8 mouse cellular contexts compared by ENCODE assay signal in genomic region chr6:11926082-11926595, GRCm38 (mm10). TPM values are rescaled to one million over a fixed set of nuclear protein-coding genes. Genes with fewer than 3 reads are reported as not detected.
DNase-seq lines count a peak whose midpoint lies in the region; ATAC-seq lines count a peak whose summit lies in the region.

No protein-coding gene starts in this region.

- H3K4me3 ChIP-seq in forebrain, embryonic 14.5 days (ENCODE audit: low read depth, low read length) = peak overlapping the region; percentile 78
- H3K4me3 ChIP-seq in hindbrain, embryonic 16.5 days (ENCODE audit: low read length) = peak overlapping the region; percentile 85
- peak overlapping the region; percentile 75 for H3K4me3 ChIP-seq in limb, embryonic 13.5 days
- peak overlapping the region; percentile 79 for H3K4me3 ChIP-seq in midbrain, embryonic 14.5 days (replicated peaks; ENCODE audit: low read depth, low read length)

- peaks cover 16% of the 10 kb centered on the region for H3K36me3 ChIP-seq in forebrain, embryonic 14.5 days (ENCODE audit: control insufficient read depth, insufficient read depth, low read length)
- H3K36me3 ChIP-seq in hindbrain, embryonic 16.5 days (ENCODE audit: control insufficient read depth, insufficient read depth, low read length) = no peaks in the 10 kb centered on the region
- peaks cover 18% of the 10 kb centered on the region for H3K36me3 ChIP-seq in limb, embryonic 13.5 days
- peaks cover 12% of the 10 kb centered on the region for H3K36me3 ChIP-seq in midbrain, embryonic 14.5 days (ENCODE audit: control insufficient read depth, insufficient read depth, low read length)

- H3K9ac ChIP-seq in forebrain, embryonic 14.5 days (ENCODE audit: low read length) = peak overlapping the region; percentile 99
- H3K9ac ChIP-seq in hindbrain, embryonic 16.5 days (ENCODE audit: low read depth, low read length) = peak overlapping the region; percentile 97
- peak overlapping the region; percentile 93 for H3K9ac ChIP-seq in limb, embryonic 13.5 days
- H3K9ac ChIP-seq in midbrain, embryonic 14.5 days (replicated peaks; ENCODE audit: low read length) = peak overlapping the region; percentile 99

- H3K27me3 ChIP-seq in forebrain, embryonic 14.5 days (replicated peaks; ENCODE audit: control insufficient read depth, insufficient read depth, low read length) = no peaks in the 10 kb centered on the region
- no peaks in the 10 kb centered on the region for H3K27me3 ChIP-seq in hindbrain, embryonic 16.5 days (replicated peaks; ENCODE audit: control insufficient read depth, insufficient read depth, low read length)
- no peaks in the 10 kb centered on the region for H3K27me3 ChIP-seq in limb, embryonic 13.5 days
- no peaks in the 10 kb centered on the region for H3K27me3 ChIP-seq in midbrain, embryonic 14.5 days (ENCODE audit: control insufficient read depth, insufficient read depth, low read length)

- under 1% methylated on average over 33 of the region's 40 CpGs for WGBS in forebrain, embryonic 14.5 days
- 0% methylated on average over 31 of the region's 40 CpGs for WGBS in hindbrain, embryonic 16.5 days
- WGBS in limb, embryonic 13.5 days = under 1% methylated on average over 24 of the region's 40 CpGs
- under 1% methylated on average over 38 of the region's 40 CpGs for WGBS in midbrain, embryonic 14.5 days

- H3K9me3 ChIP-seq in forebrain, embryonic 14.5 days (replicated peaks; ENCODE audit: control insufficient read depth, low read length) = no peaks in the 10 kb centered on the region
- H3K9me3 ChIP-seq in hindbrain, embryonic 16.5 days (ENCODE audit: control insufficient read depth, low read length) = no peaks in the 10 kb centered on the region
- H3K9me3 ChIP-seq in limb, embryonic 13.5 days = no peaks in the 10 kb centered on the region
- no peaks in the 10 kb centered on the region for H3K9me3 ChIP-seq in midbrain, embryonic 14.5 days (ENCODE audit: control insufficient read depth, low read length)

- peak; percentile 40 for DNase-seq in cerebellum, adult 11-12 months
- DNase-seq in cerebellum, adult 8-10 months = no peak
- peak; percentile 12 for DNase-seq in brain, embryonic 18.5 days (ENCODE audit: low read depth, low spot score)
- DNase-seq in forebrain, embryonic 14.5 days (ENCODE audit: low spot score) = peak; percentile 62
- DNase-seq in midbrain, embryonic 14.5 days = peak; percentile 76
- DNase-seq in spleen, postnatal 36 days (ENCODE audit: low spot score in 2 of 2) = peak; percentile 18 to 31

- H3K4me1 ChIP-seq in forebrain, embryonic 14.5 days (ENCODE audit: control insufficient read depth, insufficient read depth, low read length) = peaks cover 13% of the 10 kb centered on the region
- H3K4me1 ChIP-seq in hindbrain, embryonic 16.5 days (ENCODE audit: control insufficient read depth, insufficient read depth, low read depth, low read length) = peaks cover 15% of the 10 kb centered on the region
- peaks cover 27% of the 10 kb centered on the region for H3K4me1 ChIP-seq in limb, embryonic 13.5 days
- H3K4me1 ChIP-seq in midbrain, embryonic 14.5 days (ENCODE audit: control insufficient read depth, insufficient read depth, low read length) = peaks cover 24% of the 10 kb centered on the region

- peak overlapping the region; percentile 66 for H3K4me2 ChIP-seq in forebrain, embryonic 14.5 days (ENCODE audit: low read length)
- peak overlapping the region; percentile 59 for H3K4me2 ChIP-seq in hindbrain, embryonic 16.5 days (ENCODE audit: low read length)
- H3K4me2 ChIP-seq in limb, embryonic 13.5 days (replicated peaks) = peak overlapping the region; percentile 75
- H3K4me2 ChIP-seq in midbrain, embryonic 14.5 days (ENCODE audit: low read length) = peak overlapping the region; percentile 74

- H3K27ac ChIP-seq in forebrain, embryonic 14.5 days (ENCODE audit: low read depth, low read length) = peak overlapping the region; percentile 98
- peak overlapping the region; percentile 98 for H3K27ac ChIP-seq in hindbrain, embryonic 16.5 days (ENCODE audit: low read depth, low read length)
- H3K27ac ChIP-seq in limb, embryonic 13.5 days = peak overlapping the region; percentile 99
- peak overlapping the region; percentile 99 for H3K27ac ChIP-seq in midbrain, embryonic 14.5 days (replicated peaks; ENCODE audit: low read depth, low read length)

- ATAC-seq in forebrain, embryonic 14.5 days = peak; percentile 88
- peak; percentile 89 for ATAC-seq in hindbrain, embryonic 16.5 days
- ATAC-seq in limb, embryonic 13.5 days (ENCODE audit: low FRiP score, low read depth) = peak; percentile 86
- ATAC-seq in midbrain, embryonic 14.5 days (ENCODE audit: low FRiP score, low TSS enrichment) = peak; percentile 88

RNA-seq across cellular contexts. Expression of gene Phf14, which starts 18.5 kb away (rescaled TPM):
- polyA plus RNA-seq in forebrain, embryonic 14.5 days (2014; fragmentation: Nextera tagmentation; extraction: Ambion mirVana) = 87.9 and 89.2 TPM in 2 replicates
- 70.7 and 74.3 TPM in 2 replicates for polyA plus RNA-seq in hindbrain, embryonic 16.5 days (2015; fragmentation: Nextera tagmentation; extraction: Ambion mirVana)
- 95.6 and 106 TPM in 2 replicates for polyA plus RNA-seq in limb, embryonic 13.5 days (2015; fragmentation: Nextera tagmentation; extraction: Ambion mirVana)
- 124 and 133 TPM in 2 replicates for polyA plus RNA-seq in midbrain, embryonic 14.5 days (2014; fragmentation: Nextera tagmentation; extraction: Ambion mirVana)

RNA-seq across cellular contexts. Expression of gene Ndufa4, which starts 18.8 kb away (rescaled TPM):
- polyA plus RNA-seq in forebrain, embryonic 14.5 days (2014; fragmentation: Nextera tagmentation; extraction: Ambion mirVana) = 905 and 1,049 TPM in 2 replicates
- polyA plus RNA-seq in hindbrain, embryonic 16.5 days (2015; fragmentation: Nextera tagmentation; extraction: Ambion mirVana) = 1,100 and 1,290 TPM in 2 replicates
- 788 and 825 TPM in 2 replicates for polyA plus RNA-seq in limb, embryonic 13.5 days (2015; fragmentation: Nextera tagmentation; extraction: Ambion mirVana)
- polyA plus RNA-seq in midbrain, embryonic 14.5 days (2014; fragmentation: Nextera tagmentation; extraction: Ambion mirVana) = 1,018 and 1,295 TPM in 2 replicates
